Mouse (Mus musculus): Measurements from ENCODE around the gene Cc2d2b.

GRCm38 (mm10) chr19:40826735-40827134, 78.2 kb downstream of the Cc2d2b start:
- TF ChIP-seq USF1 (IDR thresholded peaks at IDR 0.05; ENCODE audit: low read depth) (no peak), CTCF (IDR thresholded peaks at IDR 0.05; ENCODE audit: control insufficient read depth, insufficient read depth, insufficient read length) (no peak)
